Mouse (Mus musculus) CH12.LX (cell line): ENCODE data around the gene Plekhg6. TPM values are rescaled to one million over a fixed set of nuclear protein-coding genes. Genes with fewer than 3 reads are reported as not detected.

Source experiments
- DNase-seq: peaks from one replicate; pipeline ENCODE4 v3.0.0-alpha.2; 2013; ENCODE audit errors: extremely low read depth
- H3K27ac ChIP-seq: 2 replicates; pipeline ENCODE4 v1.5.1; 2012; ENCODE audit warnings: low read depth, mild to moderate bottlenecking, control low read depth, moderate library complexity; ENCODE audit not compliant: insufficient read depth
- H3K27me3 ChIP-seq: replicated peaks from 2 replicates; pipeline ENCODE3; 2012; ENCODE audit warnings: inconsistent platforms
- H3K36me3 ChIP-seq, 2 experiments: replicated peaks in 1 of 2; 2 replicates each; pipeline versions ENCODE3 to v1.6.1; 2012; ENCODE audit warnings: inconsistent platforms in 1 of 2, low read length in 1 of 2, mild to moderate bottlenecking in 1 of 2, mixed read lengths in 1 of 2, moderate library complexity in 1 of 2; ENCODE audit not compliant: control insufficient read depth in 1 of 2, insufficient read depth in 1 of 2
- H3K4me1 ChIP-seq, 2 experiments: 2 replicates each; pipeline ENCODE4 v1.6.1; 2012; ENCODE audit warnings: inconsistent platforms in 1 of 2, moderate library complexity in 1 of 2; ENCODE audit not compliant: insufficient read depth in 2 of 2, control insufficient read depth in 1 of 2
- H3K4me2 ChIP-seq: 2 replicates; pipeline ENCODE4 v1.6.1; 2012; ENCODE audit warnings: low read depth, mild to moderate bottlenecking, control low read depth; ENCODE audit not compliant: poor library complexity, insufficient read depth, severe bottlenecking
- H3K4me3 ChIP-seq, 3 experiments: fragments of 150-350 bp in 1 of 3; sonication (generic) in 1 of 3; replicated peaks in 1 of 3; 2 replicates each; pipeline versions ENCODE3 to v1.5.1; 2011 to 2012; ENCODE audit warnings: low read depth in 2 of 3, low read length in 2 of 3, mild to moderate bottlenecking in 2 of 3, moderate library complexity in 2 of 3, control low read depth in 1 of 3, improper control_type of control experiment in 1 of 3, inconsistent platforms in 1 of 3, mixed read lengths in 1 of 3; ENCODE audit not compliant: poor library complexity in 1 of 3
- H3K79me2 ChIP-seq: replicated peaks from 2 replicates; pipeline ENCODE4 v1.6.1; 2012; ENCODE audit warnings: mild to moderate bottlenecking, moderate library complexity; ENCODE audit not compliant: control insufficient read depth, poor library complexity, insufficient read depth, severe bottlenecking; ENCODE audit errors: extremely low read depth
- H3K9ac ChIP-seq: 2 replicates; pipeline ENCODE4 v1.6.1; 2012; ENCODE audit warnings: low read depth, mild to moderate bottlenecking, control low read depth, moderate library complexity; ENCODE audit not compliant: insufficient read depth
- H3K9me3 ChIP-seq: replicated peaks from 2 replicates; pipeline ENCODE3; 2012; ENCODE audit warnings: low read length, inconsistent platforms, mixed read lengths
- BHLHE40 ChIP-seq: IDR thresholded peaks from 2 replicates; pipeline ENCODE4 v1.6.1; 2011; ENCODE audit warnings: mild to moderate bottlenecking, low read depth, low read length, improper control_type of control experiment
- CHD1 ChIP-seq: IDR thresholded peaks from 2 replicates; pipeline ENCODE4 v1.6.1; 2012; ENCODE audit warnings: low read depth, low read length, improper control_type of control experiment, inconsistent platforms
- CHD2 ChIP-seq: IDR thresholded peaks from 2 replicates; pipeline ENCODE4 v1.6.1; 2011; ENCODE audit warnings: low read length, improper control_type of control experiment
- CTCF ChIP-seq, 2 experiments: IDR thresholded peaks in 1 of 2; conservative IDR thresholded peaks in 1 of 2; 2 replicates each; pipeline ENCODE4 v1.5.1; 2011 to 2012; ENCODE audit warnings: low read depth in 2 of 2, low read length in 2 of 2, improper control_type of control experiment in 1 of 2, inconsistent platforms in 1 of 2, mild to moderate bottlenecking in 1 of 2, moderate library complexity in 1 of 2
- E2F4 ChIP-seq: IDR thresholded peaks from 2 replicates; pipeline ENCODE4 v1.6.1; 2011; ENCODE audit warnings: low read depth, low read length, improper control_type of control experiment; ENCODE audit not compliant: insufficient replicate concordance
- ELF1 ChIP-seq: IDR thresholded peaks from 2 replicates; pipeline ENCODE4 v1.6.1; 2014; ENCODE audit warnings: low read depth, mild to moderate bottlenecking, inconsistent platforms, low read length, improper control_type of control experiment
- EP300 ChIP-seq: IDR thresholded peaks from 2 replicates; pipeline ENCODE4 v1.6.1; 2011; ENCODE audit warnings: low read length, improper control_type of control experiment
- ETS1 ChIP-seq: conservative IDR thresholded peaks from 2 replicates; pipeline ENCODE4 v1.6.1; 2012; ENCODE audit warnings: low read depth, mild to moderate bottlenecking, inconsistent platforms, low read length, improper control_type of control experiment, moderate library complexity
- GABPA ChIP-seq: IDR thresholded peaks from 2 replicates; pipeline ENCODE4 v1.6.1; 2012; ENCODE audit warnings: low read depth, low read length, improper control_type of control experiment, inconsistent platforms; ENCODE audit not compliant: insufficient replicate concordance
- HCFC1 ChIP-seq: IDR thresholded peaks from 2 replicates; pipeline ENCODE4 v1.6.1; 2012; ENCODE audit warnings: low read depth, mild to moderate bottlenecking, inconsistent platforms, low read length, improper control_type of control experiment
- JUN ChIP-seq: IDR thresholded peaks from 2 replicates; pipeline ENCODE4 v1.6.1; 2011; ENCODE audit warnings: low read depth, mild to moderate bottlenecking, low read length, improper control_type of control experiment, moderate library complexity; ENCODE audit not compliant: insufficient read depth
- KAT2A ChIP-seq: IDR thresholded peaks from 2 replicates; pipeline ENCODE4 v1.6.1; 2012; ENCODE audit warnings: low read length, improper control_type of control experiment, inconsistent platforms; ENCODE audit not compliant: insufficient replicate concordance
- MAFK ChIP-seq: IDR thresholded peaks from 2 replicates; pipeline ENCODE4 v1.6.1; 2011; ENCODE audit warnings: low read length, improper control_type of control experiment; ENCODE audit not compliant: insufficient replicate concordance
- MAX ChIP-seq: IDR thresholded peaks from 2 replicates; pipeline ENCODE4 v1.6.1; 2011; ENCODE audit warnings: low read length, improper control_type of control experiment
- MEF2A ChIP-seq: IDR thresholded peaks from 2 replicates; pipeline ENCODE4 v1.6.1; 2014; ENCODE audit warnings: low read depth, mild to moderate bottlenecking, inconsistent platforms, low read length, improper control_type of control experiment, borderline replicate concordance
- MXI1 ChIP-seq: IDR thresholded peaks from 2 replicates; pipeline ENCODE4 v1.6.1; 2011; ENCODE audit warnings: mild to moderate bottlenecking, low read depth, low read length, improper control_type of control experiment
- NELFE ChIP-seq: IDR thresholded peaks from 2 replicates; pipeline ENCODE4 v1.6.1; 2011; ENCODE audit warnings: low read depth, low read length, improper control_type of control experiment
- NRF1 ChIP-seq: IDR thresholded peaks from 2 replicates; pipeline ENCODE4 v1.6.1; 2014; ENCODE audit warnings: low read depth, mild to moderate bottlenecking, inconsistent platforms, low read length, improper control_type of control experiment, moderate library complexity
- POLR2AphosphoS2 ChIP-seq: IDR thresholded peaks from 2 replicates; pipeline ENCODE4 v1.6.1; 2011; ENCODE audit warnings: low read depth, low read length, improper control_type of control experiment
- RAD21 ChIP-seq: IDR thresholded peaks from 2 replicates; pipeline ENCODE4 v1.6.1; 2011; ENCODE audit warnings: low read depth, mild to moderate bottlenecking, low read length, improper control_type of control experiment, moderate library complexity
- SMC3 ChIP-seq: IDR thresholded peaks from 2 replicates; pipeline ENCODE4 v1.6.1; 2011; ENCODE audit warnings: low read depth, low read length, improper control_type of control experiment
- TCF12 ChIP-seq: IDR thresholded peaks from 2 replicates; pipeline ENCODE4 v1.6.1; 2014; ENCODE audit warnings: low read depth, mild to moderate bottlenecking, inconsistent platforms, low read length, improper control_type of control experiment
- UBTF ChIP-seq: IDR thresholded peaks from 2 replicates; pipeline ENCODE4 v1.6.1; 2012; ENCODE audit warnings: low read depth, mild to moderate bottlenecking, inconsistent platforms, low read length, improper control_type of control experiment, moderate library complexity
- ZC3H11A ChIP-seq: IDR thresholded peaks from 2 replicates; pipeline ENCODE4 v1.6.1; 2012; ENCODE audit warnings: low read depth, mild to moderate bottlenecking, inconsistent platforms, low read length, improper control_type of control experiment
- dilution Hi-C: fragments of 300-500 bp; cut with MboI; formaldehyde crosslinking; loops from 2 replicates; pipeline ENCODE4 v1.14.3; 2020; ENCODE audit warnings: low sequenced_read_pairs; ENCODE audit not compliant: extremely low pct_unique_long_range_greater_than_20kb, extremely low pct_ligation_motif_present
- in situ Hi-C: fragments of 300-500 bp; cut with MboI; formaldehyde crosslinking; loops from 3 replicates; pipeline ENCODE4 v1.14.3; 2019; ENCODE audit warnings: low sequenced_read_pairs, low pct_ligation_motif_present, low pct_unique_long_range_greater_than_20kb, mixed read lengths
- polyA plus RNA-seq: library from polyadenylated mRNA; unstranded; fragments of >175 nt; gene quantifications from 2 replicates; pipeline ENCODE4 v1.2.1, GENCODE M21; 2012; ENCODE audit warnings: low read depth; ENCODE audit not compliant: insufficient read length
- total RNA-seq, 2 experiments: library from RNA; depleted of rRNA; stranded (reverse); fragments of 300-350 nt in 1 of 2; fragments of >200 nt in 1 of 2; gene quantifications; 2 replicates each; pipeline ENCODE4 v1.2.3; 2012 to 2014

The Plekhg6 gene
- total and polyA plus RNA-seq, 3 experiments, result not detected

- H3K4me2 ChIP-seq, result no peak overlapping the region
- no peaks in the 10 kb centered on the region for H3K79me2 ChIP-seq
- no peaks in the 10 kb centered on the region for H3K9me3 ChIP-seq
- H3K36me3 ChIP-seq, result no peaks in the 10 kb centered on the region
- H3K4me1 ChIP-seq, result no peaks in the 10 kb centered on the region
- no peak overlapping the region for H3K9ac ChIP-seq
- H3K27ac ChIP-seq, result no peak overlapping the region
- no peak for TF ChIP-seq BHLHE40
- no peak for TF ChIP-seq HCFC1
- TF ChIP-seq ELF1, result no peak
- TF ChIP-seq GABPA, result no peak
- TF ChIP-seq NRF1, result no peak
- no peak for TF ChIP-seq CTCF (conservative IDR thresholded peaks at IDR 0.05 in 1 of 2, IDR thresholded peaks at IDR 0.05 in 1 of 2; ENCODE audit: low read depth in 2 of 2, low read length in 2 of 2)
- no peak for TF ChIP-seq ETS1
- no peak for TF ChIP-seq RAD21
- no peak for TF ChIP-seq UBTF
- TF ChIP-seq POLR2AphosphoS2, result no peak
- TF ChIP-seq MEF2A, result no peak
- no peak for TF ChIP-seq MXI1
- no peak for TF ChIP-seq JUN
- dilution Hi-C loops (no loop called here), in situ Hi-C loops (no loop called here)
- peaks cover 93% of the 10 kb centered on the region for H3K27me3 ChIP-seq
- DNase-seq, result no peak
- no peak overlapping the region for H3K4me3 ChIP-seq
Observed at GRCm38 (mm10) chr6:125346029-125346428, 34.6 kb downstream of the Plekhg6 start.

DNA sequence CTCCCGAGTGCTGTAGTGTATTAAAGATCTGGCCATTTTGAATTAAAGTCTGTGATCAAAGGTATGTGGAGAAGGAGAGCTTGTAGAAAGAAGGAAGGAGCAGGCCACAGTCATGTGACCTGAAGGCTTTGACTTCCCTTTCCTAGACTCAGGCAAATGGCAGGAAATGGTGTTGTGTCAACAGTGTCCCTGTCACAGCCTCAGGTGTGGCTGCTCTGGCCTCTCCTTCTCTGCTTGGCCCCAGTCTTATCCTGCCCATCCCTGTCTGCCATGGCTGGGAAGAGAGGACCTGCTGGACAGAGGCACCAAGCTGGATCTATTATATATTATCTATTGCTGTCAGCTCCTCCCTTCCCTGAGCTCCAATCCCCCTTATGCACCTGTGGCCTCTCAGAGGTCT is 35.0 kb downstream of the Plekhg6 start:
- no peak overlapping the region for H3K4me2 ChIP-seq
- H3K9ac ChIP-seq, result no peak overlapping the region
- DNase-seq, result no peak
- H3K4me1 ChIP-seq, result no peaks in the 10 kb centered on the region
- TF ChIP-seq GABPA, result no peak
- no peak for TF ChIP-seq KAT2A
- no peak for TF ChIP-seq RAD21
- no peak for TF ChIP-seq CHD2
- TF ChIP-seq ZC3H11A, result no peak
- no peak for TF ChIP-seq SMC3
- TF ChIP-seq MXI1, result no peak
- no peak for TF ChIP-seq TCF12
- no peak for TF ChIP-seq NELFE
- TF ChIP-seq MAX, result no peak
- no peak for TF ChIP-seq E2F4
- no peak for TF ChIP-seq EP300
- TF ChIP-seq ETS1, result no peak
- TF ChIP-seq MAFK, result no peak
- no peak for TF ChIP-seq CHD1
- TF ChIP-seq BHLHE40, result no peak
- in situ Hi-C loops (no loop called here), dilution Hi-C loops (no loop called here)
- no peak overlapping the region for H3K4me3 ChIP-seq
- H3K27me3 ChIP-seq, result peaks cover 94% of the 10 kb centered on the region
- H3K79me2 ChIP-seq, result no peaks in the 10 kb centered on the region
- no peaks in the 10 kb centered on the region for H3K9me3 ChIP-seq
- no peak overlapping the region for H3K27ac ChIP-seq
- H3K36me3 ChIP-seq, result no peaks in the 10 kb centered on the region
